Mouse (Mus musculus): ENCODE data around the gene Ago1.

The Ago1 gene

DNA sequence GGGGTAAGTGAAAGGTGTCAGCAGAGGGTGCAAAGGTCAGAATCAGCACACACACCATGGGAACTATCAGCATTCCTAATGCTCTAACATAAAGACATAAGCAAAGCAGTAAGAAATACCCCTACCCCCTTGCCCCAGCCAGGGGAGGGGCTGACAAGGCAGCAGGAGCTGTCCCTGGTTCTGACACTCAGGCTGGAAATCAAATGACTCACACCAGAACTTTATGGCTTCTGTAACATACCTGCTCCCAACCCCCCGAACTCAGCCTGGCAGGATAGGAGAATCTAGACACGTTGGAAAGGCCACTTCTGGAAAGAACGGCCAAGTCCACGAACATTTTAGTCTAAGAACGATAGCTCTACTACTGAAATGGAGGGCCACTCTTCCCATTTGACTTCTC, 4.6 kb upstream of the Ago1 start:
- peak; percentile 69 for DNase-seq (ENCODE audit: low read depth)

DNA sequence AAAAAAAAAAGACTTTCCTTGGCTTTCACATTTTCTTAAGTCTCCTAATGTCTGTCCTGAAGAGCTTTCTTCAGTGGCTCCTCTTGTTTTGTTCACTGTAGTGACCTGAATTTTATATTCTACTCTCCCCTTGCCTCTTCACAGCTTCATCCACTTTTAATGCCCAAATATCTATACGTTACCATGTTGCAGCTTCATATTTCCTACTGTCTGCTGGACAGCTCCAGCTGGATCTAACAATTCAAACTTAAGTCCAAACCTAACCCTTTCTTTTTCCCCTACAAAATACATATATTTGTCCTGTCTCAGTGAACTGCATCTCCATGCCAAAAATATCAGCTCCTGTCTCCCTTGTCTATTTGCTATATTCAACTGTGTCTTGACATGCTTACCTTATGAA, 951 bp upstream of the Ago1 start:
- peak; percentile 39 for DNase-seq (ENCODE audit: low read depth)

GRCm38 (mm10) chr4:126468925-126469324, 542 bp upstream of the Ago1 start:
- DNase-seq (ENCODE audit: low read depth), result no peak

DNA sequence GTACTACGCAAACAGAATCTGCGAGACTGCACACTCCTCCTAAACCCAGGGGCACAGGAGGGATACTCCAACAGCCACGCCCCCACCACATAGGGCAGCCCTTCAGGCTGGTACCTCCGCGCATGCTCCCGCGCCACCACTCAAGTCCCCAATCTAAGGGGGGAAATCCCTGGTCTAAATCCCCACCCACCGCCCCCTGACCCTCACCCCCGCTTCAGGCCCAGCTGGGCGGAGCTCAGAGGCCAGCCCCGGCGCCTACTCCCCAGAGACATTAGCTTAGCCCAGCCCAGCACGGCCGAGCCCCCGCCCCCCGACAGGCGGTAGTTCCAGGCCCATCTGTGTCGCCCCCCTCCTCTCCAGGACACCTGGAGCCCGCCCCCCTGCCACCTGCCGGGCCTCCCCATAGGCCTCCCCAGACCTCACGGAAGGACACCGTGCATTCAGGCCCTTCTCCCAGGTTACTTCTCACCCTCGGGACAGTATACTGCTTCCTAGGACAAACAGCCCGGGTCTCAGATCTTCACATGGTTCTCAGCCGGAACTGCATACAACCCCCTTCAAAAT, 580 bp downstream of the Ago1 start:
- peak; percentile 73 for DNase-seq (ENCODE audit: low read depth)

- DNase-seq (ENCODE audit: low read depth), result no peak
Measured at GRCm38 (mm10) chr4:126466251-126466750, 2.1 kb downstream of the Ago1 start.

DNA sequence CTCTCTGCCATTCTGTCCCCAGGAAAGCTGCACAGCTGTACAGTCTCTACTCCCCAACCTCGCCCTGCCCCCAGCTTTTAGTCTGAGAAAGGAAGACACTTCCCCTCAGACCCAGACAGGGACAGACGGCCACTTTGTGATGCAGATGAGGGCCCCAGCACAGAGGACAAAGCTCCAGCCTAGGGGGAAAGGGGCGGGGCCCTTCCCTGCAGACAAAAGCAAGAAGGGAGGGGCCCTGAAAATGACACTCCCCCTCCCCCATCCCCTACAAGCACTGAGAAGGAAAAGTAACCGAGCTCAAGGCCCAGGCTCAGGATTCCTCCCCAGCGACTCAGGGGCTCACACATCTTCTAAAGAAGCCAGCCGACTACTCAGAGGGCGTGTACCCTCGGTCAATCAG, 2.5 kb downstream of the Ago1 start:
- DNase-seq (ENCODE audit: low read depth), result peak; percentile 52

DNA sequence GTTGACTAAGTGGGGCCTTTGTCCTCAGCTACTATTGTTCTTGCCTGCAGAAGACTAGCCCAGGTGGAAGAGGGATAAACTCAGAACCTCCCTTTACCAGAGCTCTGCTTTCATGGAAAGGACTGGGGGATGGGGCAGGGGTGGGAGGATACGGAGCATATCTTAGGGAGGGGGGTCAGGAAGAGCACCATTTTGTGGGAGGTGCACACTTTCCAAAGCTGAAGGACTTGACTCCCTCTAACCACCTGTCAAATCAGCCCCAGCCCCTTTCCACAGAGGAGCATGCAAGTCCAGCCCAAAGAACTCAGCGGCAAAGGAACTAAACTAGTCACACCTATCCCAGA, 3.5 kb downstream of the Ago1 start:
- DNase-seq (ENCODE audit: low read depth), result no peak

GRCm38 (mm10) chr4:126464189-126464891, 4.0 kb downstream of the Ago1 start:
- DNase-seq (ENCODE audit: low read depth), result no peak

DNA sequence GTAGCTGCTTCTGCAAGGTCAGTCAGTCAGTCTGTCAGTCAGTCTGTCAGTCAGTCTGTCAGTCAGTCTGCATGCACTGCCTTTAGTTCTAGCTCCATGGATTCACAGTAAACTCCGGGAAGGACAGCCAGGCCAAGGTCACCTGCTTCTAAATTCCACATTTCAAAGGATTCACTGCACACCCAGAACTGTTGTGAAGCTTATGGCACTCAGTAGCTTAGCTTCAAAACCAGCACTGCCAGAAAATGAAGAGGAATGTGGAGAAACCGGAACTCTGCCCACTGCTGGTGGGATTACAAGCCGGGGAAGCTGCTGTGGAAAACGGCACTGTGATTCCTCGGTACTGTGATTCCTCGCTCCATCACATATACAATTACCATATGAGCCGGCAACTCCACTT, 12.9 kb downstream of the Ago1 start:
- DNase-seq (ENCODE audit: low read depth), result no peak

DNA sequence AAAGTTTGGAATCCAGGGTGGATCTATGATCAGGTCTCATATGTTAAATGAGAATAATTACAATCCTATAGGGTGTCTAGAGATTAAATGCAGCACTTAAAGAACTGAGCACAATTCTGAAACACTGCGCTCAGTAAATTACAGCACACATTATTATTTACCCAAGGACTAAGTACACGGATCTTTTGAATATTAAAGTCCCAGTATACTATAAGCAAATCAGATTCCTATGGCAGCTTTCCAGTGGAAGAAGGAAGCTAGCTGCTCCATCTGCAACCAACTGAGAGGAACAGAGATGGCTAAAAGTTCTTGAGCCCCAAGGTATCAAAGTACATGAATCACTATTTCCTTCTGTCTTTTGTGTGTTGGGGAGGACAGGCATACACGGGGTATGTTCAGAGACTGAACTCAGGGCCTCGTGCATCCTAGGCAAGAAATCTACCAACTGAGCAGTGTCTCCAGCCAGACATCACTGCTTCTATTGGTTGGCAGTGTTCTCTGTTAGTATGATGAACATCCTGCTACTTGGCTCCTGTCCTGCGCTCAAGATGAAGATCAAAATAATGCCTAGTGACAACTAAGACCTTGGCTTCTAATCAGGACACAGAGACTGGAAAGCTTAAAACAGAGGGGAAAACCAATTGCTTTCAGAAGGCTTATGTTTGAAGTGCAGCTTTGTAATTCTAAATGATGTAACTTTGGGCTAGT, 13.7 kb downstream of the Ago1 start:
- DNase-seq (ENCODE audit: low read depth), result no peak

DNA sequence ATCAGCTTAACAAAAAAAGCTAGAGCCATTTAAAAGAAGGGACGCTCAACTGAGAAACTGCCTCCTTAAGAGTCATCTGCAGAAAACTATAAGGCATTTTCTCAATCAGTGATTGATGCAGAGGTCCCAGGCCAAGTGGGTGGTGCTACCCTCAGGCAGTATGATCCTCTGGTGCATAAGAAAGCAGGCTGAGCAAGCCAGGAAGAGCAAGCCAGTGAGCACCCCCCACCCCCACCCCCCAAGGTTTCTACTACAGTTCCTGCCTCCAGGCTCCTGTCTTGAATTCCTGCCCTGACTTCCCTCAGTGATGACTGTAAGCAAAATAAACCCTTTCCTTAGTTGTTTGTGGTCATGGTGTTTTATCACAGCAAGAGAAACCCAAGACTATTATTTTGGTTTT, 18.1 kb downstream of the Ago1 start:
- peak; percentile 45 for DNase-seq (ENCODE audit: low read depth)

DNA sequence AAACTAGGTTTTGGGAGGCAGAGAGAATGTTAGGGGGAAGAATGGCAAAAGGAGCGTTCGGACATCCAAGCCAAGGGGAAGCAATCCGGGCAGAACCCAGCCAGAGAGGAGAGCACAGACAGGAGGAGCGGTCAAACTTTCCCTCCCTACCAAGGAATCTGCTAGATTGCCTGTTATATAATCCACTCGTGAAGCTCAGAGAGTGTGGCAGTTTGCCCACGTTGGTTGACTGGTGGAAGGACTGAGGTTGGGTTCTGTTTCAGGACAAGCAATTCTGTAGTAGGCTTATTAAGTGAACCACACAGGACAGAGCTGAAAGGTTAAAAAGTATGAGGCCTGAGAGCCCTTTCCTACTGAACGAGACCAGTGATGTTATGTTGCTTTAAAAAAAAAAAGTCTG, 21.3 kb downstream of the Ago1 start:
- DNase-seq (ENCODE audit: low read depth), result no peak

DNA sequence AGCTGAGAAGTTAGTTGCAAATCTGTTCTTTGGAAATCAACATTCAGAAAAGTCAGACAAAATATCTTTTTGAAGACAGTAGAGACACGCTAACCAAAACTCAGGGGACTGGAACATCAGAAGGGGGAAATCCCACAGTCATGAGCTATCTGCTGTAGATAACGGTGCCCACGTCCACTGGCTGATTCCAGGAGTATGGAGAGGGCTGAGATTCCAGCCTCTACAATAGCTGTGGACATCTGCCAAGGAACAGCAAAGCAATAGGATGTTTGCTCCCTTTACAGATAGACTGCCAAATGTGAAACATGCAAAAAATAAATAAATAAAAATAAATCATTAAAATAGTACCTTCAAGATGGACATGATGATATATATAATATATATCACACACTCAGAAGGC, 23.9 kb downstream of the Ago1 start:
- DNase-seq (ENCODE audit: low read depth), result no peak

DNA sequence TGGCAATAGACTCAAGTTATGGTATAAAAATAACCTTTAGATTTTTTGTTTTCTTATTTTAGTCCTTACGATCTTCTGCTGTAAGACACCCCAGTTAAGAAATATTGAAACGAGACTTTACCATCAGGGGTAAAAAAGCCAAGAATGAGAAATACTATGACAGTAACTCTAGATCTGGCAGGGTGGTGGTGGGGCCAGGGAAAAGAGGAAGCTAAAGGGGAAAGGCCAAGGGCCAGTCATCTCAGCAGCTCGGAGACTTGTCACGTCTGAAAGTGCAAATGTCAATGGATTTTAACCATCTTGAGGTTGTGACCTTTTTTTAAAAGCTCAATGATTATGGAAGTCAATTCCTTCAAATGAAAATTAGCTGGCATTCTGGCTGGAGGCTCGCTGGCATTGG, 30.1 kb downstream of the Ago1 start:
- DNase-seq (ENCODE audit: low read depth), result no peak

GRCm38 (mm10) chr4:126436268-126436667, 32.1 kb downstream of the Ago1 start:
- DNase-seq (ENCODE audit: low read depth), result no peak

DNA sequence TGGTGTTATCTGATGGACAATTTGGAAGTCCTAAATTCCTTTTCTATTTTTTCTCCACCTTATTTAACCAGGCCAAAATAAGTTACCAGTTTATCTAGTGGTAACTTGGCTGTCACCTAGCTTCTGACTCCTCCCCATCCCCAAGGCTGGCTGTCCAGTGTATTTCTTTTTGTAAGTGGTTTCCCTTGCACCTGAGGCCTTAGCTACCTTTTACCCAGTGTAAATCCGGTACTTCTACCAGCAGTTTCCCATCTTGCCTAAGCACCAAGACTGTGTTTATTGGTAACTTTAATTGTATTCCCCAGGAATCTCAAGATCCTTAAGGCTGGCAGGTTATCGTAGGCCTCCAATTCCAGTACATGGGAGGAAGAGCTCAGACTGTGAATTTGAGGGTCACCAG, 34.3 kb downstream of the Ago1 start:
- DNase-seq (ENCODE audit: low read depth), result no peak

GRCm38 (mm10) chr4:126433175-126433574, 35.2 kb downstream of the Ago1 start:
- DNase-seq (ENCODE audit: low read depth), result peak; percentile 28

DNA sequence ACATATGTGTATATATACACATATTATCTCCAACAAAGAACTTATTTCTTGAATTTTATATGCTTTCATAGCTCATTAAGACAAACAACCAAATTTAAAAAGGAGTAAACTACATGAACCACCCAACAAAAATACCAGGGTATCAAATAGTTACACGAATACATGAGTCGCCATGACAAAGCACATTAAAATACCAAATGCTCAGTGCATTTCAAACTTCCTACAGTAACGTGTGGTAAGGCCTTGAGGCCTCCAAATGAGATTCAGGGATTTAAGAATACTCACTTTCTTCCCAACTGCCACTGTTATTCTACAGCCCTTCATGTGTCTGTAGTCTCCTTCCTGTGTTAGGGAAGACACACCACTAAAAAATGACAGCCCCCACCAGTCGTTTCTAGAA, 36.6 kb downstream of the Ago1 start:
- DNase-seq (ENCODE audit: low read depth), result peak; percentile 51

- peak; percentile 95 for DNase-seq (ENCODE audit: low read depth)
Measured at GRCm38 (mm10) chr4:126429347-126430079, 38.9 kb downstream of the Ago1 start, which contains the start of gene Ago3. TSS of gene Ago3 (minus strand) at chr4:126429556.

DNA sequence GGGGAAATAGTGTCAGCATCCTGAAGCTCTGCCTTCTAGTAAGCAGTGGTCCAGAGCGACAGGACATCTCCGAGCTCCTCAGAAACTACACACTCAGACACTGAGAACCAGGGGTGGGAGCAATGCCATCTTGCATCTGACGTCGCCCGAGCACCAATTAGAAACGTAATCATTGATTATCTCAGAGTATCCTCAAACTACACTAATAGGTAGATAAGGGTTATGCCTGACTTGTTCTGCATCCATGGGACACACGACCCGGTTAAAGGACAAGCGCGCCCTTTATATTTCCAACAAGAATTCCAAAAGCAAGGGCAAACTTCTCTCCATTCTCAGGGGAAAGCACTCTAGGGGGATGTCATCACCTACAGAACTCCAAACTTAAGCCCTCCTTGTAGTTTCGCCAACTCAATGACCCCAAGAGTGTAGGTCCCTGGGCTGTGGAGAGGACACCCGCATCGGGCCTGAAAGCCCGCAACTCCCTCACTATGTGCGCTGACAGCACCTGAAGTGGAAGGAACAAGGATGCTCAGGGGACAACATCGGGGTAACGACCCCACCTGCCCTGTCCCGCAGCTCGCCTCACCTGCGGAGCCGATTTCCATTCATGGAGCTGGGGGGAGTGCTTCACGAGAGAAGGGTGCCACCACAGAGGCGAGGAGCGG, 39.6 kb downstream of the Ago1 start:
- peak; percentile 17 for DNase-seq (ENCODE audit: low read depth)

DNA sequence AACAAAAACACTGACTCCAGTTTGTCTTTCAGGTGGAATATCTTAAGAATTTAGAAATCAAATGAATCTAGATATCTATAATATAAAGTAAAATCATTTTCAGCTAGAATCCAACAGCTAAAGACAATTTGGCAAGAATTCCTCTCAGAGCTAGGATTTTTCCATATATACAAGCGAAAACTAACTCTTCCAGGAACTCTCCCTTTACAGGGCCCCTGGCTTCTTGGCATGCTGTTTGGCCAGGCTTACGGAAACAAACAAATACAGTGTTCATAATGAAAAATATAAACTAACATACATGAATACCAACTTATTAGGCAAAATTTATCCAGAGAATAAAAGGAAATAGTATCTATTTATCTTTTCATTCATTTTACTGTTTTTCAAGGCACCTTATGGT, 44.5 kb downstream of the Ago1 start:
- peak; percentile 29 for DNase-seq (ENCODE audit: low read depth)

DNA sequence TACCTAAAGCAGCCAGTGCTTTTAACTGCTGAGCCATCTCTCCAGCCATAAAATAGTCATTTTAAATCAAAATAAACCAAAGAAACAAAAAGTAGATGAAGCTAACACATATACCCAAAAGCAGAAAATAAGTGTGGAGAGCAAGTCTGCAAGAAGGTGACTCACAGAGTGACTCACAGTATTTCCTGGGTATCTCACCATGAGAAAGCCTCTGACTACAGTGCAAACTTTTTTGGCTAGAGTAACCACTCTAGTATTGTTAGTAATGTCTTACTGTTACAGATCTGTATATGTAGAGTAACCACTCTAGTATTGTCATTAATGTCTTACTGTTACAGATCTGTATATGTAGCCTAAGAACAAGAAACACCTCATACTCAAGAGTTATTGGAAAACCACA, 52.7 kb downstream of the Ago1 start:
- peak; percentile 75 for DNase-seq (ENCODE audit: low read depth)
